Mouse (Mus musculus): Measurements from ENCODE around the gene Rab3il1. TPM values are rescaled to one million over a fixed set of nuclear protein-coding genes. Genes with fewer than 3 reads are reported as not detected.

Rab3il1 gene
- total RNA-seq, 2 experiments from 2014 or later, result 263 to 535 TPM

DNA sequence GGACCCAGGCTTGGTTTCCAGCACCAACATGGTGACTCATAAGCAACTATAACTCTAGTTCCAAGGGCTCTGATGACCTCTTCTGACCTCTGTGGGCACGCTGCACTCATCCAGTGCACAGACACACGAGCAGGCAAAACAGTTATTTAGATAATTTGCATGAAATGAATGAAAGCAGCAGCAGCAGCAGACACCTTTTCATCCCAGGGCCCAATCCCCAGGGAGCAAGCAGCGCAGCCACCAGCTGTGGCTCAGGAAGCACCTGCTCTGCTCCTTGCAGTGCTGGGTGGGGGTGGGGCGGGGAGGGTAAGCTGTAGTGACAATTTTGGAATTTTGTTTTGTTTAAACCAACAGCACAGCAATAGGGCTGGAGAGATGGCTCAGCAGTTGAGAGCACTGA, 70.4 kb downstream of the Rab3il1 start:
- no peak for ATAC-seq (replicated peaks; ENCODE audit: low FRiP score, poor library complexity, severe bottlenecking)

DNA sequence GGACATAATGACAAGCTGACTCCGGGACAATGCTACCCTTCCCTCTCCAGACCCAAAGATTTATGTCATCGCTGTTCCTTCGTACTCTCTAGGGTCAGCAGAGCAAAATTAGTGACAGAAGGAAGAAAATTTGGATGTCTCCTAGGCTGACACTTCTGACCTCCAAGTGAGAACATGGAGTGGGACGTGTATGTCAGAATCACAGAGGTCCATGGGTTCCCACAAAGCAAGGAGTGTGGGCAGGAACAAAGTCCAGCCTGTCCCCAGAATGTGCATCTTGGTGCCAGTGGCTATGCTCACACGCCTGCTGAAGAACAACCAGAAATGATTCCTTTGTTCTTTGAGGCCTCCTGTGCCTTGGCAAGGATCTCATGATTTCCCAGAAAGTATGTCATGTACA, 71.7 kb downstream of the Rab3il1 start:
- ATAC-seq (replicated peaks; ENCODE audit: low FRiP score, poor library complexity, severe bottlenecking), result no peak

DNA sequence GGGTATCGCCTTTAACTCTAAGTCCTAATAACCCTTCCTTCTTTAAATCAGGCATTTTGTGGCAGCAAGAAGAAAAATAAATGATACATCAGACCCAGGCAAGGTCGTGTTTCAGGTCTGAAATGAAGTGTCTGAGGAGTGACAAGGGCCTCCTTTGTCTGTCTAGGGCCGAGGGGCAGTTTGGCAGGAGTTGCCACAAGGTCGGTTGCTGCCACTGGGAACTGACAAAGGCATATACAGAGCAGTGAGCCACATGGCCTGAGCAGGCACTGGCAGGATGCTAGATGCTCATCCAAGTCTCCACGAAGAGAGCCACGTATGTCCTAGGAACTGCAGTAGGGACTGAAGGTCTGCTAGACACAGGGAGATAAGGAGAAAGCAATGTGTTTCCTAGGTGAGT, 76.9 kb downstream of the Rab3il1 start:
- ATAC-seq (replicated peaks; ENCODE audit: low FRiP score, poor library complexity, severe bottlenecking), result no peak

DNA sequence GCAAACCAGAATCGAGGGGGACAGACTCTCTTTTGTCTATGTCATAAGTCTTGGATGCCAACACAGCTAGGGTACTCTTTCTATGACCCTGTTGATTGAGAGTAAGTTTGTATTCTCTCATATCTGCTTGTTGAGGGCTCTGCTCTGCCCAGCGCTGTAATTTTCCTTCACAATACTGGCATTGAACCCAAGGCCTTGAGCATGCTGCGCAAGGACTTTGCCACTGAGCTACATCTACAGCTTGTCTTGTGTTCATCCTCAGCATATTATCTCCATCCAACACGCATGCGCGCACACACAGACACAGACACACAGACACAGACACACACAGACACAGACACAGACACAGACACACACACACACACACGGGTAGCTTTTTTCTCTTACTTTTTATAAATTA, 78.9 kb downstream of the Rab3il1 start:
- ATAC-seq (replicated peaks; ENCODE audit: low FRiP score, poor library complexity, severe bottlenecking), result no peak

DNA sequence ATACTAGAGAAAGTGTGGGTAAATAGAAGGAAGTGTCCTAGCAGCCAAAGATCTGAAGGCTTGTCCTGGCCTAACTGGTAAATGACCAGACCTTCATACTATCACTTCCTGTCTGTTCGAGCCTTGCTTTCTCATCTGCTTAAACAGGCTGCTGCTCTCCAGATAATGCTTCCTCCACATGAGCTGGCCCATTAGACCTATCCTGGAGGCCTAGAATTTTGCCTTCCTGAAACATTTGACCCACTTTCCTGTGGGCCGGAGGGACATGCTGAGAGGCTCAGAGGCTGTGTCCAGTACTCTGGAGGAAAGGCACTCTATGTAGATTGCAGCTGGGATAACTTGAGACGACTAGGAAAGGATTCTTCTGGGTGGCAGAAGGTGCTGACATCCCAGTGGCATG, 80.6 kb downstream of the Rab3il1 start:
- ATAC-seq (replicated peaks; ENCODE audit: low FRiP score, poor library complexity, severe bottlenecking), result no peak

DNA sequence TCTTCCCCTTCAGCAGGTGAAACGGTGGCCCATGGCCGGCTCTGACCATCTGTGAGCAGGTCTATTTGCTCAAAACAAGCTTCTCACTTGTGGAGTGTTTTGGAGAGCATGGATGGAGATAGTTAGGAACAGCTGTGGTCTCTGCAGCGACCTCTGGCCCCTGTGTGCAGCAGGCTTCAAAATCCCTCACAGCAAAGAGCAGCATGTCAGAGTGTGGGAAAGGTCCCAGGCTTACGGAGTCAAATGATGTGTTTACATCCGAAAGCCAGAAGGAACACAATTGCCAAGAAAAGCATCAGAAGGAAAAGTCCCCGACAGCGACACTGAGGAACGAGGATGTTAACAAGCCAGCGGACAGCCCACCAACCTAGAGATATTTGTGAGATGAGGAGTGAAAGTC, 84.0 kb downstream of the Rab3il1 start:
- no peak for ATAC-seq (replicated peaks; ENCODE audit: low FRiP score, poor library complexity, severe bottlenecking)

DNA sequence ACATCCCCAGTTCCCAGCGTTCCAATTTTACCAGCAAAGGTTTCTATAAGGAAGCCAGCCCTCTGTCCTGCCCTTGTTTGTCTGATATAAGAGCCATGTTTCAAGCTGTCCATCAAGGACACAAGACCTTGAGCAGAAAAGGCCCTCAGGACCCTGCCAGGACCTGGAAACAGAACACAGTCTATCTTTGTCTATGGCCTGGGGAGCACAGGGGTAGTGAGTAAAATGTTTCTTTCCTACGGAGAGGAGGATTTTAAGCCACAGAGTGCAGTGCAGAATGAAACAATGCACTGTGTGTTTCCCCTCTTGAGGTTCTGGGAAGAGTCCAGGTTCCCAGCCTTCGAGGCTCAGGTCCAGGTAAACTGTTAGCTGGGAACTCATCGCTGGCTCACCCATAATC, 85.5 kb downstream of the Rab3il1 start:
- ATAC-seq (replicated peaks; ENCODE audit: low FRiP score, poor library complexity, severe bottlenecking), result no peak

Other genes with a start within 250 kb of the Rab3il1 start
- not detected in 2 replicates for gene Scgb2a2, start 154.1 kb upstream of the Rab3il1 start, total RNA-seq (2015; ENCODE audit: low replicate concordance)
- gene Scgb2a2, start 154.1 kb upstream of the Rab3il1 start, total RNA-seq (2017; ENCODE audit: low replicate concordance), result not detected in 2 replicates
- 111 and 127 TPM in 2 replicates for gene Incenp, start 102.1 kb upstream of the Rab3il1 start, total RNA-seq (2015; ENCODE audit: low replicate concordance)
- gene Incenp, start 102.1 kb upstream of the Rab3il1 start, total RNA-seq (2017; ENCODE audit: low replicate concordance), result 137 and 289 TPM in 2 replicates
- gene Fth1, start 21.1 kb upstream of the Rab3il1 start, total RNA-seq (2015; ENCODE audit: low replicate concordance), result 939 and 1,145 TPM in 2 replicates
- gene Fth1, start 21.1 kb upstream of the Rab3il1 start, total RNA-seq (2017; ENCODE audit: low replicate concordance), result 1,067 and 1,257 TPM in 2 replicates
- not detected in 2 replicates for gene Best1, start within 50 bp of the Rab3il1 start, total RNA-seq (2015; ENCODE audit: low replicate concordance)
- not detected in 2 replicates for gene Best1, start within 50 bp of the Rab3il1 start, total RNA-seq (2017; ENCODE audit: low replicate concordance)
- gene Fads3, start 39.9 kb downstream of the Rab3il1 start, total RNA-seq (2015; ENCODE audit: low replicate concordance), result 1.7 and 12.1 TPM in 2 replicates
- 9.3 and 18.5 TPM in 2 replicates for gene Fads3, start 39.9 kb downstream of the Rab3il1 start, total RNA-seq (2017; ENCODE audit: low replicate concordance)
- 5.2 and 9.0 TPM in 2 replicates for gene Fads2, start 100.1 kb downstream of the Rab3il1 start, total RNA-seq (2015; ENCODE audit: low replicate concordance)
- gene Fads2, start 100.1 kb downstream of the Rab3il1 start, total RNA-seq (2017; ENCODE audit: low replicate concordance), result 4.6 and 5.8 TPM in 2 replicates
- gene Fads1, start 181.2 kb downstream of the Rab3il1 start, total RNA-seq (2015; ENCODE audit: low replicate concordance), result 19.2 and 38.2 TPM in 2 replicates
- 13.0 and 15.6 TPM in 2 replicates for gene Fads1, start 181.2 kb downstream of the Rab3il1 start, total RNA-seq (2017; ENCODE audit: low replicate concordance)
- gene Tmem258, start 202.3 kb downstream of the Rab3il1 start, total RNA-seq (2015; ENCODE audit: low replicate concordance), result 87.8 and 120 TPM in 2 replicates
- gene Tmem258, start 202.3 kb downstream of the Rab3il1 start, total RNA-seq (2017; ENCODE audit: low replicate concordance), result 49.7 and 60.6 TPM in 2 replicates
- 15.2 and 26.3 TPM in 2 replicates for gene Fen1, start 202.5 kb downstream of the Rab3il1 start, total RNA-seq (2015; ENCODE audit: low replicate concordance)
- 38.4 and 58.1 TPM in 2 replicates for gene Fen1, start 202.5 kb downstream of the Rab3il1 start, total RNA-seq (2017; ENCODE audit: low replicate concordance)
- gene Myrf, start 239.1 kb downstream of the Rab3il1 start, total RNA-seq (2015; ENCODE audit: low replicate concordance), result not detected in 2 replicates
- gene Myrf, start 239.1 kb downstream of the Rab3il1 start, total RNA-seq (2017; ENCODE audit: low replicate concordance), result 0.42 TPM in 1 of 2 replicates, not detected in the other

Data from erythroblast, adult 5-6 weeks (primary cell).